Mouse (Mus musculus) B cell, adult 62 days (primary cell): ENCODE results near the gene Fscb. TPM values are rescaled to one million over a fixed set of nuclear protein-coding genes. Genes with fewer than 3 reads are reported as not detected.

Source experiments
- total RNA-seq: library from RNA; stranded (reverse); gene quantifications from 4 replicates; pipeline ENCODE4 v1.2.4, GENCODE M21; 2023

The Fscb gene
- total RNA-seq = not detected in 4 replicates

DNA sequence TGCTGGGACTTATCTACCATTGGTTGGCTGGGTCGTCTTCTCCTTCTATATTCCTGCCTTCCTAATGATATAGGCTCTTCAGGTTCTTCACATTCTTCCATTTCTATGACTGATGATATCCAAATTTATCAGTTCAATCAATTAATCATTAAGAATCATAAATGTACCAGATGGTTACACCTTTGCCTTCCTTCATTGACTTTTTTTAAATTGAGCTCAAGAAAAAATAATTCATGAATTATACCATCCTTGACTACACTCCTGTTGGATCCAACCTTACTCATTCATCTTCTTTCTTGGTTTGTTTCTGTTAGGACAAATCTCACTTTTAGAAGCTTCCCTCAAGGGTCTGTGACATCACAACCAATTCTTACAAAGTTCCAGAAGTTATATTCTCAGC is at the start of gene Fscb:
TSS of gene Fscb (minus strand) at position 101 of the 400 bp plus-strand sequence.

